Mouse (Mus musculus) embryonic stem cell, embryonic (primary cell): ENCODE measurements around the gene Gm13276.
"Not testable (repeated sequence)": the region's sequence is repeated elsewhere in the genome, so short reads cannot be mapped to it uniquely, and the experiment has no call there.

ENCODE experiments used
- CTCF ChIA-PET, 4 experiments: fragments of 300-600 bp in 2 of 4; fragments of 350-600 bp in 2 of 4; sonication (Branson Sonifier 250); formaldehyde crosslinking; loops; one replicate each; lab custom pipeline; 2022; ENCODE audit warnings: inconsistent platforms in 2 of 4; lab: Charles Lee
- POLR2A ChIA-PET, 4 experiments: fragments of 300-600 bp in 2 of 4; fragments of 350-600 bp in 2 of 4; sonication (Branson Sonifier 250); formaldehyde crosslinking; loops; one replicate each; lab custom pipeline; 2022; ENCODE audit warnings: antibody characterized with exemption in 4 of 4, inconsistent platforms in 1 of 4; lab: Charles Lee

The Gm13276 gene

GRCm38 (mm10) chr4:88776622-88777021 is 8.9 kb upstream of the Gm13276 start, which contains the start of gene Gm13289:
Gene Gm13289, plus strand, starts transcription at chr4:88776922.
- POLR2A ChIA-PET, CTCF ChIA-PET: not testable (repeated sequence)

- CTCF ChIA-PET, result not testable (repeated sequence)
These were observed 6.0 kb upstream of the Gm13276 start, which contains the start of gene Gm13272 for GRCm38 (mm10) chr4:88779550-88779949. Gene Gm13272, plus strand, starts transcription at chr4:88779850.

GRCm38 (mm10) chr4:88780320-88780719 is 5.2 kb upstream of the Gm13276 start:
- CTCF ChIA-PET, POLR2A ChIA-PET: not testable (repeated sequence)

More at GRCm38 (mm10) chr4:88779550-88779949, 6.0 kb upstream of the Gm13276 start, which contains the start of gene Gm13272:
- POLR2A ChIA-PET, result not testable (repeated sequence)

DNA sequence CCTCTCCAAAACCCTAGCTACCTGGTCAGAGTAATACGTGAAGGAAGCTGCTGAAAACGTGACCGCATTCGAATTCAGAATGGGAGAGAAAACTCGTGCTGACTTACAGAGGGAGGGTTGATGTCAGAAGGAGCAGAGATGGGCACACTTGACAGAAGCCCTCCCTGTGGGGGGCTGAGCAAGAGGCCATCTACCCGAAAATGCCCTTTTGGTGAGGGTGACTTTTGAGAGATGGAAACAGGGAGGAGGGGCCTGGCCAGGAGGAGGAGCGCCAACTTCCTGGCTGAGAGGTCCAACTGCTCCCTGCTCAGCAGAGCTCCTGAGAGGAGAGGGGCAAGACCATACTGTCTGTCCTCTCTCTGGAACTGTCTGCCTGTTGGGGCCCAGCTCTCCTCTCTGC is 3.7 kb upstream of the Gm13276 start, which contains the start of gene Ifnz:
Gene Ifnz (plus strand): TSS at position 301 of the 400 bp plus-strand sequence.
- POLR2A ChIA-PET, result not testable (repeated sequence)

GRCm38 (mm10) chr4:88782335-88782734 is 3.2 kb upstream of the Gm13276 start:
- CTCF ChIA-PET, POLR2A ChIA-PET: not testable (repeated sequence)

More for the DNA sequence above, 3.7 kb upstream of the Gm13276 start, which contains the start of gene Ifnz:
- CTCF ChIA-PET, result not testable (repeated sequence)

- CTCF ChIA-PET, POLR2A ChIA-PET: not testable (repeated sequence)
These were observed 2.9 kb downstream of the Gm13276 start, which contains the start of gene Gm13277 for GRCm38 (mm10) chr4:88788402-88788801. Gene Gm13277, plus strand, starts transcription at chr4:88788632.

DNA sequence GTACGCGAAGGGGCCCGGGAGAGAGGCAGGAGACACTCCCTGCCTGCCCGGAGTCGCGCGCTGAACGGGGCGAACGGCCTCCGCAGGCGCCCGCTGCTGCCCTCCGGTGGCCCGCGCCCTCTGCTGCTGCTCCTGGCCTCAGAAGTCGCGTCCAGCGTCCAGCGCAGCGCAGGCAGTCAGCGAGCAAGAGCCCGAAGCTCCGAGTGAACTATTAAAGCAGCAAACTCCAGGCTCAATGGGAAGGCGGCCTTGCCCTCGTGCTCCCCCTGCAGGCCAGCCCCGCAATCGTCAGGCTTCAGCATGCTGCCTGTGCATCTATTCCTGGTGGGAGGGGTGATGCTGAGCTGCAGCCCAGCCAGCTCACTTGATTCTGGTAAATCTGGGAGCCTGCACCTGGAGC is 5.7 kb downstream of the Gm13276 start, which contains the start of gene Gm13278:
Gene Gm13278 (plus strand): TSS at position 301 of the 400 bp plus-strand sequence.
- CTCF ChIA-PET, POLR2A ChIA-PET: not testable (repeated sequence)

- POLR2A ChIA-PET, CTCF ChIA-PET: not testable (repeated sequence)
These were observed 8.6 kb downstream of the Gm13276 start, which contains the start of gene Gm13275 for GRCm38 (mm10) chr4:88793936-88794675. Gene Gm13275, plus strand, starts transcription at chr4:88794487.

- POLR2A ChIA-PET, CTCF ChIA-PET: not testable (repeated sequence)
These were observed 11.6 kb downstream of the Gm13276 start, which contains the start of gene Gm13279 for GRCm38 (mm10) chr4:88797097-88797496. Gene Gm13279, plus strand, starts transcription at chr4:88797397.

DNA sequence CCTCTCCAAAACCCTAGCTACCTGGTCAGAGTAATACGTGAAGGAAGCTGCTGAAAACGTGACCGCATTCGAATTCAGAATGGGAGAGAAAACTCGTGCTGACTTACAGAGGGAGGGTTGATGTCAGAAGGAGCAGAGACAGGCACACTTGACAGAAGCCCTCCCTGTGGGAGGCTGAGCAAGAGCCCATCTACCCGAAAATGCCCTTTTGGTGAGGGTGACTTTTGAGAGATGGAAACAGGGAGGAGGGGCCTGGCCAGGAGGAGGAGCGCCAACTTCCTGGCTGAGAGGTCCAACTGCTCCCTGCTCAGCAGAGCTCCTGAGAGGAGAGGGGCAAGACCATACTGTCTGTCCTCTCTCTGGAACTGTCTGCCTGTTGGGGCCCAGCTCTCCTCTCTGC is 13.9 kb downstream of the Gm13276 start, which contains the start of gene Gm13285:
Gene Gm13285 (plus strand): TSS at position 301 of the 400 bp plus-strand sequence.
- CTCF ChIA-PET, POLR2A ChIA-PET: not testable (repeated sequence)

GRCm38 (mm10) chr4:88802954-88803353 is 17.4 kb downstream of the Gm13276 start, which contains the start of gene Gm13287:
Gene Gm13287, plus strand, starts transcription at chr4:88803254.
- POLR2A ChIA-PET, CTCF ChIA-PET: not testable (repeated sequence)

DNA sequence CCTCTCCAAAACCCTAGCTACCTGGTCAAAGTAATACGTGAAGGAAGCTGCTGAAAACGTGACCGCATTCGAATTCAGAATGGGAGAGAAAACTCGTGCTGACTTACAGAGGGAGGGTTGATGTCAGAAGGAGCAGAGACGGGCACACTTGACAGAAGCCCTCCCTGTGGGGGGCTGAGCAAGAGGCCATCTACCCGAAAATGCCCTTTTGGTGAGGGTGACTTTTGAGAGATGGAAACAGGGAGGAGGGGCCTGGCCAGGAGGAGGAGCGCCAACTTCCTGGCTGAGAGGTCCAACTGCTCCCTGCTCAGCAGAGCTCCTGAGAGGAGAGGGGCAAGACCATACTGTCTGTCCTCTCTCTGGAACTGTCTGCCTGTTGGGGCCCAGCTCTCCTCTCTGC is 19.7 kb downstream of the Gm13276 start, which contains the start of gene Gm13288:
Gene Gm13288 (plus strand): TSS at position 301 of the 400 bp plus-strand sequence.
- POLR2A ChIA-PET, result not testable (repeated sequence)

GRCm38 (mm10) chr4:88805761-88806160 is 20.3 kb downstream of the Gm13276 start:
- POLR2A ChIA-PET, CTCF ChIA-PET: not testable (repeated sequence)

More for the DNA sequence above, 19.7 kb downstream of the Gm13276 start, which contains the start of gene Gm13288:
- CTCF ChIA-PET, result not testable (repeated sequence)

- ChIA-PET POLR2A (no interaction called here), CTCF (no interaction called here)
These were observed 30.4 kb downstream of the Gm13276 start, which contains the start of gene Ifna7 for GRCm38 (mm10) chr4:88815928-88816327. Gene Ifna7, plus strand, starts transcription at chr4:88816228.

DNA sequence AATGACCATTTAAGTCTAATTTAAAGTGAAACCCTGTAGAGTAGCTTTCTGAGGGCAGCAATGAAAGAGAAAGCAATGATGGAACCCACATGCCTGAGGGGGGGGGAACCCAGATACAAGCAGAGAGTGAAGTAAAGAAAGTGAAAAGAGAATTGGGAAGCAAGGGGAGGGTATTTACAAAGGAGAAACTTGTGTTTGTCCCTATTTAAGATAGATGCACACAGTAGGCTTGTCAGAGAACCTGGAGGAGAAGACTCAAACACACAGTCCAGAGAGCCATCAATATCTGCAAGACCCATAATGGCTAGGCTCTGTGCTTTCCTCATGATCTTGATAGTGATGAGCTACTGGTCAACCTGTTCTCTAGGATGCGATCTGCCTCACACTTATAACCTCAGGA is 34.1 kb downstream of the Gm13276 start, which contains the start of gene Ifna11:
Gene Ifna11 (plus strand): TSS at position 301 of the 400 bp plus-strand sequence.
- CTCF ChIA-PET, result interaction anchor here in 1 of 4 experiments (0.6 kb wide), 1 partner anchor 136 kb away, joined by 4 read pairs; the partner anchor contains the start of gene Ifna2
- POLR2A ChIA-PET, result no interaction called here

- POLR2A ChIA-PET, result no interaction called here
These were observed 37.5 kb downstream of the Gm13276 start for GRCm38 (mm10) chr4:88822995-88823394.

GRCm38 (mm10) chr4:88827116-88827515 is 41.6 kb downstream of the Gm13276 start, which contains the start of gene Ifna6:
Gene Ifna6, plus strand, starts transcription at chr4:88827416.
- POLR2A ChIA-PET, CTCF ChIA-PET: not testable (repeated sequence)

More at GRCm38 (mm10) chr4:88822995-88823394, 37.5 kb downstream of the Gm13276 start:
- CTCF ChIA-PET, result no interaction called here

DNA sequence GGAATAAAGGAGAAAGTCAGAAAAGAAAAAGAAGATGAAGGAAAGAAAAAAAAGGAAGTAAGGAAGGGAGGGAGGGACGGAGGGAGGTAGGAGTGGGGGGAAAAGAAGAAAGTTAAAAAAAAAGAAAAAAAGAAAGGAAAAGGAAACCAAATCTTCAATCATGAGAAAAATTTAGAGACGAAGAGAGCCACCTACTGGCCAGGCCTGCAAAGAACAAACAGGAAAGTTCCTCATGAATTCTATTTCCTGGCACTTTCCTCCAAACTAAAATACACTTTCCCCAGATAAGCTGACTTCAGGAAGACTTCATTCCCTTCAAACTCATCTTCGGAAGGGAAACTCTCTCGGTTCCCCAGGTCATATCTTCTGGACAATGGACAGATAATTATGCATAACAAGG is 45.0 kb downstream of the Gm13276 start:
- ChIA-PET POLR2A (interaction anchor here in 1 of 4 experiments (0.6 kb wide), 1 partner anchor 463 kb away, joined by 11 read pairs; no protein-coding TSS in a partner anchor), CTCF (interaction anchor here in 1 of 4 experiments (0.9 to 2.2 kb wide), 2 partner anchors 134 to 299 kb away, joined by 3 to 4 read pairs; no protein-coding TSS in a partner anchor)

DNA sequence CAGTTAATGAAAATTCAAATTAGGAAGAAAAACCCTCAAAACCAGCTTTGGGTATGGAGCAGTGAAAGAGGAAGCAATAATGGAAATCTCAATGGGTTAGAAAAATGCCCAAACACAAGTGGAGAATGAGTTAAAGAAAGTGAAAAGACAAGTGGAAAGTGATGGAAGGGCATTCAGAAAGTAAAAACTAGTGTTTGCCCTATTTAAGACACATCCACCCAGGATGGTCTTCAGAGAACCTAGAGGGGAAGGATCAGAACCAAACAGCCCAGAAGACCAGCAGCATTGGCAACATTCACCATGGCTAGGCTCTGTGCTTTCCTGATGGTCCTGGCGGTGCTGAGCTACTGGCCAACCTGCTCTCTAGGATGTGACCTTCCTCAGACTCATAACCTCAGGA is 49.7 kb downstream of the Gm13276 start, which contains the start of gene Ifna5:
Gene Ifna5 (plus strand): TSS at position 301 of the 400 bp plus-strand sequence.
- POLR2A ChIA-PET, CTCF ChIA-PET: not testable (repeated sequence)
